Mouse (Mus musculus) lung, postnatal 0 days (tissue): ENCODE measurements around the gene Slc23a2.

Experiments used
- CTCF ChIP-seq: IDR thresholded peaks from 2 replicates; pipeline ENCODE4 v1.5.1; 2016; ENCODE audit warnings: antibody characterized with exemption, mild to moderate bottlenecking
- EP300 ChIP-seq: IDR thresholded peaks from 2 replicates; pipeline ENCODE4 v1.6.1; 2016; ENCODE audit warnings: antibody characterized with exemption, mild to moderate bottlenecking, control low read depth

GRCm38 (mm10) chr2:132108988-132109387, 35.9 kb downstream of the Slc23a2 start:
- TF ChIP-seq CTCF (no peak), EP300 (no peak)
